Mouse (Mus musculus) limb, embryonic 10.5 days (tissue): ENCODE data around the gene Fam131a. TPM values are rescaled to one million over a fixed set of nuclear protein-coding genes. Genes with fewer than 3 reads are reported as not detected.

Source experiments
- DNase-seq: peaks from one replicate; pipeline ENCODE4 v3.0.0-alpha.2; 2017; ENCODE audit warnings: low spot score
- H3K27ac ChIP-seq: fragments of 300-500 bp; sonication (generic); 2 replicates; pipeline ENCODE4 v1.5.1; 2016; ENCODE audit warnings: mild to moderate bottlenecking
- H3K27me3 ChIP-seq: fragments of 300-500 bp; sonication (generic); 2 replicates; pipeline ENCODE4 v1.6.1; 2016; ENCODE audit warnings: low read depth, mild to moderate bottlenecking; ENCODE audit not compliant: poor library complexity, severe bottlenecking
- H3K36me3 ChIP-seq: fragments of 300-500 bp; sonication (generic); 2 replicates; pipeline ENCODE4 v1.6.1; 2016; ENCODE audit warnings: mild to moderate bottlenecking, moderate library complexity
- H3K4me1 ChIP-seq: fragments of 300-500 bp; sonication (generic); 2 replicates; pipeline ENCODE4 v1.6.1; 2016
- H3K4me3 ChIP-seq: fragments of 300-500 bp; sonication (generic); 2 replicates; pipeline ENCODE4 v1.5.1; 2016; ENCODE audit warnings: mild to moderate bottlenecking, moderate library complexity
- H3K9me3 ChIP-seq: fragments of 300-500 bp; sonication (generic); replicated peaks from 2 replicates; pipeline ENCODE4 v1.6.1; 2016; ENCODE audit warnings: mild to moderate bottlenecking
- WGBS: fragments of 180-500 bp; shearing (Covaris S2); methylation state at CpG from one replicate; pipeline ENCODE4 v1.1.7; 2016; 5-methylcytosine and 5-hydroxymethylcytosine counted together
- polyA plus RNA-seq: library from polyadenylated mRNA; unstranded; fragments of >200 nt; fragmentation: Nextera tagmentation; extraction: Ambion mirVana; gene quantifications from 2 replicates; pipeline ENCODE4 v1.2.1, GENCODE M21; 2016

The Fam131a gene
- polyA plus RNA-seq, 1 experiment from 2014 or later: 3.8 TPM

GRCm38 (mm10) chr16:20725321-20725720 is 32.3 kb downstream of the Fam131a start:
- 0 out of 2 replicates have a peak overlapping the region, but pooled peaks have one; percentile 11 for H3K27ac ChIP-seq
- WGBS: 76% methylated on average over 7 of the region's 7 CpGs
- H3K9me3 ChIP-seq: no peaks in the 10 kb centered on the region
- peaks cover 24% of the 10 kb centered on the region for H3K36me3 ChIP-seq
- no peak for DNase-seq
- H3K4me3 ChIP-seq: no peak overlapping the region
- H3K4me1 ChIP-seq: peaks cover 19% of the 10 kb centered on the region; the same call in 1 of the 2 replicates
- peaks cover 6% of the 10 kb centered on the region; the same call in 1 of the 2 replicates for H3K27me3 ChIP-seq

- Histone ChIP-seq H3K4me1 (peaks cover 23% of the 10 kb centered on the region; the same call in 1 of the 2 replicates), H3K36me3 (peaks cover 20% of the 10 kb centered on the region), H3K27me3 (peaks cover 6% of the 10 kb centered on the region; the same call in 1 of the 2 replicates), H3K9me3 (no peaks in the 10 kb centered on the region), H3K27ac (0 out of 2 replicates have a peak overlapping the region, but pooled peaks have one; percentile 42), H3K4me3 (no peak overlapping the region)
- WGBS: 83% methylated on average over 4 of the region's 4 CpGs
- DNase-seq: no peak
Measured at GRCm38 (mm10) chr16:20725750-20726149, 32.7 kb downstream of the Fam131a start.

- no peak overlapping the region for H3K27ac ChIP-seq
- H3K27me3 ChIP-seq: peaks cover 8% of the 10 kb centered on the region
- no peak for DNase-seq
- H3K4me3 ChIP-seq: no peak overlapping the region
- peaks cover 13% of the 10 kb centered on the region for H3K36me3 ChIP-seq
- WGBS: 67% methylated on average over 1 of the region's 1 CpGs
- H3K4me1 ChIP-seq: peaks cover 23% of the 10 kb centered on the region; the same call in 1 of the 2 replicates
- H3K9me3 ChIP-seq: no peaks in the 10 kb centered on the region
Measured at GRCm38 (mm10) chr16:20726384-20726783, 33.3 kb downstream of the Fam131a start.

DNA sequence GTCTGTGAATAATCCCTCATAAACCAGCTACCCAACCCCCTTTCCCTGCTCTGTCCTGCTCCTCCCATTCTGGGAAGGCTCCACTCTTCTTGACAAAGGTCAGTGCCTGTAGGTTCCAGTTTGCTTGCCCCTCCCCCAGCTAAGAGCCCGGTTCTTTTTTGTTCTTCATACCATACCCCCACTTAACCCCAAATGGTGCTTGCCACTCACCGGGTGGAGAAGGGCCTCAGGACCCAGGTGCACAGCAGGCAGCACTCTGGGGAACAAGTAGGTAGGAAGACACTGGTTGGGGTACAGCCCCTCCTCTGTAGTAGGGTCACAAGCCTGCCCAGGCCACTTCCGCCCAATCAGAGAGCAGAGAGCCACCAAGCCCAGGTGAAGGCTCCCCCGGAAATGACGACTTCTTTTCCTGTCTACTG is 37.3 kb downstream of the Fam131a start:
- peaks cover 42% of the 10 kb centered on the region for H3K4me1 ChIP-seq
- no peak for DNase-seq
- H3K27ac ChIP-seq: no peak overlapping the region
- H3K36me3 ChIP-seq: no peaks in the 10 kb centered on the region
- H3K9me3 ChIP-seq: no peaks in the 10 kb centered on the region
- no peak overlapping the region for H3K4me3 ChIP-seq
- H3K27me3 ChIP-seq: peaks cover 37% of the 10 kb centered on the region
- WGBS: 40% methylated on average over 5 of the region's 5 CpGs

DNA sequence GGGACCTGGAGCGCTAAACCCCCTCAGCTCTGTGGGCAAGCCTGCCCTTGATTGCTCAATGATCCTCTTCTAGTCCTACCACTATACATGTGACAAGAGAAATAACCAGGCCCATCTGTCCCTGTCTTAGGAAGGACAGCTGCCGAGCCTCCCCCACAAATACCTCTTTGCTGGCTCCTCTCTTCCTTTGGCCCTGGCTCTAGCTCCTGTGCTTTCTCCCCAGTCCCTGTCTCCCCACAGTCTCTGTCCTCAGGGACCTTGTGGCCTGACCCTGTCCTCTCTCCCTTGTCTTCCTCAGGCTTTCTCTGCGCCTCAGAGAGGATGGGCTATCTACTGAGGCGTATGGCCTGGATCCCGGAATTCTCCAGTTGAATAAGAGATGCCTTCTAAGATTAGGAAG is 38.6 kb downstream of the Fam131a start:
- DNase-seq: no peak
- H3K4me1 ChIP-seq: peaks cover 40% of the 10 kb centered on the region
- no peak overlapping the region for H3K4me3 ChIP-seq
- no peaks in the 10 kb centered on the region for H3K36me3 ChIP-seq
- H3K9me3 ChIP-seq: no peaks in the 10 kb centered on the region
- 65% methylated on average over 5 of the region's 5 CpGs for WGBS
- peaks cover 51% of the 10 kb centered on the region for H3K27me3 ChIP-seq
- H3K27ac ChIP-seq: peak overlapping the region; percentile 89; the same call in 1 of the 2 replicates

GRCm38 (mm10) chr16:20732251-20732924 is 39.3 kb downstream of the Fam131a start:
- H3K4me1 ChIP-seq: peaks cover 40% of the 10 kb centered on the region
- H3K4me3 ChIP-seq: peak overlapping the region; percentile 68
- no peaks in the 10 kb centered on the region for H3K36me3 ChIP-seq
- no peaks in the 10 kb centered on the region for H3K9me3 ChIP-seq
- no peak for DNase-seq
- H3K27me3 ChIP-seq: peaks cover 58% of the 10 kb centered on the region
- H3K27ac ChIP-seq: peak overlapping the region; percentile 89
- WGBS: under 1% methylated on average over 30 of the region's 30 CpGs

DNA sequence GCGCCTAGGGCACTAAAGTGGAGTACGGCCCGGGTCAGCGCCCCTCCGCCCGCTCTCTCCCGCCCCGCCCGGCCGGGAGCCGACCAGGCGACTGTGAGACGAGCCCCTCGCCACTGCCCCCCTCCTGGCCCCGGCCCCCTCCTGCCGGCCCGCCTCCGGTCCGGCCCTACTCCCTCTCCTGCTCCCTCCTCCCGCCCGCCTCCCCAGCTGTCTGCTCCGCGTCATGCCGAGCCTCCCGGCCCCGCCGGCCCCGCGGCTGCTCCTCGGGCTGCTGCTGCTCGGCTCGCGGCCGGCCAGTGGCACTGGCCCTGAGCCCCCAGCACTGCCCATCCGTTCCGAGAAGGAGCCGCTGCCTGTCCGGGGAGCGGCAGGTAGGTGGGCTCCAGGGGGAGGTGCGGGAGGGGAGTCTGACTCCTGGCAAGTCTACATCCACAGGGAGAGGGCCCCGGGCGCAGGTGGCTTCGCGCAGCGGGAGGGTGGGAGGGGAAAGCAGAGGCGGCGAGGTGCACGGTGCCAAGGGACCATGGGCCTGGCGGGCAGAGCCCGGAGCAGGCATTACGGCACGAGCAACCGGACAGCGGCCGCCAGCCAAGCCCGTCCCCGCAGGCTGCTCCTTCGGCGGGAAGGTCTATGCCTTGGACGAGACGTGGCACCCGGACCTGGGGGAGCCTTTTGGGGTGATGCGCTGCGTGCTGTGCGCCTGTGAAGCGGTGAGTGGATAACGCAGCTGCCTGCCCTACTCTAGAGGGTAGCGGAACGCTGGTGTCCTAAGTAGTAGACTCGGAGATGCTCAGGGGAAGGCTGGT is 40.1 kb downstream of the Fam131a start, which contains the start of gene Chrd:
Gene Chrd, plus strand, starts transcription at position 203 of the 806 bp plus-strand sequence.
- H3K9me3 ChIP-seq: no peaks in the 10 kb centered on the region
- H3K4me1 ChIP-seq: peaks cover 40% of the 10 kb centered on the region
- H3K27ac ChIP-seq: peak within 1 kb of the TSS; percentile 89
- DNase-seq: peak; percentile 83
- H3K4me3 ChIP-seq: peak within 1 kb of the TSS; percentile 68
- peaks cover 63% of the 10 kb centered on the region for H3K27me3 ChIP-seq
- WGBS: 1% methylated on average over 66 of the region's 70 CpGs
- no peaks in the 10 kb centered on the region for H3K36me3 ChIP-seq

DNA sequence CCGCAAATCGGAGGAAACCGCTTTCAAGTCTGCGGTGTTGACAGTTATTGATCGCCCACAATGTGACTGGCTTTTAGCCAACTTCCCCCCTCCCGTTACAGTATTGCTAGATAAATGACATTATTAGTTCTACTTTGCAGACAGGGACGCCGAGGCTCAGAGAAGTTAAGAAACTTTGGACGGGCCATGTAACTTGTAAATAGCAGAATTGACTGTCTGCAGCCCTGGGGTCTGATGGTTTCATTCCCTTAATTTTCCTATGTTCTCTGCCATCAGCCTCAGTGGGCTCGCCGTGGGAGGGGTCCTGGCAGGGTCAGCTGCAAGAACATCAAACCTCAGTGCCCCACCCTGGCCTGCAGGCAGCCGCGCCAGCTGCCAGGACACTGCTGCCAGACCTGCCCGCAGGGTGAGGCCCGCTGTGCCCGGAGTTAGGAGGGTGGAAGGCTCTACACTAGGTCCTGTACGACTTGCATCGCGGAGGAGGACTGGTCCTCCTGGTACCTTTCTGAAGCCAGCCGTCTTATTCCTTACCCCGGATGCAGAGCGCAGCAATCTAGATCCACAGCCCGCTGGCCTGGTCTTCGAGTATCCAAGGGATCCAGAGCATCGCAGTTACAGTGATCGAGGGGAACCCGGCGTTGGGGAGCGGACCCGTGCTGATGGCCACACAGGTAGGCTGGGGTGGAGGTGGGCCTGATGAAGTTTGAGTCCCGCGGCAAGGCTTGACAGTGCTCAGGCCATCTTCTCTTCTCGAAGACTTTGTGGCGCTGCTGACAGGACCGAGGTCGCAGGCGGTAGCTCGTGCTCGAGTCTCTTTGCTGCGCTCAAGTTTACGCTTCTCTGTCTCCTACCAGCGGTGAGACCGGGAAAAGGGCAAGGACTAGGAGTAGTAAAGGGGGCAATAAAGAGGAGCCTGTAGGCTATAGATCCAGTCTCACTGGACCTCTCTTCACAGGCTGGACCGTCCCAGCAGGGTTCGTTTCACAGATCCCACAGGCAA is 41.0 kb downstream of the Fam131a start, which contains the start of gene Thpo:
Gene Thpo, minus strand, starts transcription at position 781 of the 1,000 bp plus-strand sequence.
- peak within 1 kb of the TSS; percentile 89 for H3K27ac ChIP-seq
- 1% methylated on average over 45 of the region's 45 CpGs for WGBS
- H3K27me3 ChIP-seq: peaks cover 64% of the 10 kb centered on the region
- H3K9me3 ChIP-seq: no peaks in the 10 kb centered on the region
- peak; percentile 57 for DNase-seq
- no peaks in the 10 kb centered on the region for H3K36me3 ChIP-seq
- H3K4me3 ChIP-seq: peak within 1 kb of the TSS; percentile 68
- H3K4me1 ChIP-seq: peaks cover 40% of the 10 kb centered on the region

GRCm38 (mm10) chr16:20735651-20736050 is 42.6 kb downstream of the Fam131a start:
- H3K9me3 ChIP-seq: no peaks in the 10 kb centered on the region
- no peak overlapping the region for H3K4me3 ChIP-seq
- DNase-seq: no peak
- no peak overlapping the region for H3K27ac ChIP-seq
- peaks cover 62% of the 10 kb centered on the region for H3K27me3 ChIP-seq
- H3K36me3 ChIP-seq: no peaks in the 10 kb centered on the region
- WGBS: 75% methylated on average over 5 of the region's 5 CpGs
- H3K4me1 ChIP-seq: peaks cover 32% of the 10 kb centered on the region

DNA sequence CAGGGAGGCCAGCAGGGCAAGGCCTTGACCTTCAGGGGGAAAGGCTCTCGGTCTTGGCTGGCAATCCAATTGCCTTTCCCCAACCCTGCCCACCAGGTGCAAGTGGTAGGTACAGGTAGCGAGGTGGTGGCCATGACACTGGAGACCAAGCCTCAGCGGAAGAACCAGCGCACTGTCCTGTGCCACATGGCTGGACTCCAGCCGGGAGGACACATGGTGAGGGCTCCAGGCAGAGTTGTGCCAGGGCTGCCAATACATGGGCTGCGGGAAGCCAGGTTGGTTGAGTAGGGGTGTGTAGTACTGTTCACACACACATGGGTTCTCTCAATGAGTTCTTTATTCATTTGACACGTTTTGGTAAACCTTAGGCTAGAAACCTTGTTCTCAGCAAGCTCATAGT is 43.1 kb downstream of the Fam131a start:
- 92% methylated on average over 7 of the region's 7 CpGs for WGBS
- Histone ChIP-seq H3K4me3 (no peak overlapping the region), H3K27ac (no peak overlapping the region), H3K27me3 (peaks cover 62% of the 10 kb centered on the region), H3K36me3 (no peaks in the 10 kb centered on the region), H3K4me1 (peaks cover 31% of the 10 kb centered on the region), H3K9me3 (no peaks in the 10 kb centered on the region)
- peak; percentile 24 for DNase-seq

DNA sequence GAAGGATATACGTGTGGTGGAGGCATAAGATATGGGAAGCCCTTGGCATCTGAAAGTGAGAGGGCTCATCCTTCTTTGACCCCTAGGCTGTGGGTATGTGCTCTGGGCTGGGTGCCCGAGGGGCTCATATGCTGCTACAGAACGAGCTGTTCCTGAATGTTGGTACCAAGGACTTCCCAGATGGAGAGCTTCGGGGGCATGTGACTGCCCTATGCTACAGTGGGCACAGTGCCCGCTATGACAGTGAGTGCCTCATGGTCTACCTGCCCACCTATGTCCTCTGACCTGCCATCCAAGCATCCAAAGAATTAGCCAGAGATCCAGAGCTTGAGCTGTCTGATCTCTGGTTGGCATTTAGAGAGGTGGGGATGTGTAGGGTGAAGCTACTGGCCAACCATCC is 43.8 kb downstream of the Fam131a start:
- WGBS: 90% methylated on average over 5 of the region's 5 CpGs
- Histone ChIP-seq H3K4me3 (no peak overlapping the region), H3K9me3 (no peaks in the 10 kb centered on the region), H3K36me3 (no peaks in the 10 kb centered on the region), H3K4me1 (peaks cover 28% of the 10 kb centered on the region), H3K27ac (no peak overlapping the region), H3K27me3 (peaks cover 56% of the 10 kb centered on the region)
- no peak for DNase-seq

GRCm38 (mm10) chr16:20739845-20740244 is 46.8 kb downstream of the Fam131a start:
- DNase-seq: peak; percentile 25
- peaks cover 36% of the 10 kb centered on the region for H3K27me3 ChIP-seq
- H3K36me3 ChIP-seq: no peaks in the 10 kb centered on the region
- no peak overlapping the region for H3K4me3 ChIP-seq
- no peaks in the 10 kb centered on the region for H3K4me1 ChIP-seq
- H3K27ac ChIP-seq: no peak overlapping the region
- WGBS: 88% methylated on average over 9 of the region's 9 CpGs
- no peaks in the 10 kb centered on the region for H3K9me3 ChIP-seq
